Mouse (Mus musculus): ENCODE data around the gene Rad51d.
"Not testable (repeated sequence)": the region's sequence is repeated elsewhere in the genome, so short reads cannot be mapped to it uniquely, and the experiment has no call there.

- TF ChIP-seq CTCF, POLR2A (IDR thresholded peaks at IDR 0.05; ENCODE audit: extremely low read depth, insufficient read depth, low read length): not testable (repeated sequence)
Measured at GRCm38 (mm10) chr11:82931671-82932450, 41.4 kb upstream of the Rad51d start.

Measured in cortical plate, adult 2 months (tissue).